12 mouse cellular contexts compared by ENCODE assay signal in genomic region chr4:137921510-137921909, GRCm38 (mm10). TPM values are rescaled to one million over a fixed set of nuclear protein-coding genes. Genes with fewer than 3 reads are reported as not detected.
DNase-seq lines count a peak whose midpoint lies in the region; ATAC-seq and TF ChIP-seq lines count a peak whose summit lies in the region.
"Had no signal": no experiment of that assay in that cellular context is flagged by ENCODE, and none has a peak within 500 bp of the region (broad histone marks: within the 10 kb centered on the region; RNA-seq: fewer than 3 reads in every experiment).

No protein-coding gene starts in this region.

- peaks cover 61% of the 10 kb centered on the region for H3K4me1 ChIP-seq in embryonic facial prominence, embryonic 15.5 days
- peaks cover 70% of the 10 kb centered on the region for H3K4me1 ChIP-seq in heart, embryonic 13.5 days

- no peak for TF ChIP-seq CTCF in left cerebral cortex, adult 2 months (IDR thresholded peaks at IDR 0.05)

- H3K27me3 ChIP-seq in embryonic facial prominence, embryonic 15.5 days: no peaks in the 10 kb centered on the region
- 0 out of 2 replicates have a peak, but pooled peaks cover 4% of the 10 kb centered on the region for H3K27me3 ChIP-seq in heart, embryonic 13.5 days (replicated peaks)
- H3K27me3 ChIP-seq: neural tube, embryonic 12.5 days; stomach, embryonic 15.5 days had no signal

- no peak overlapping the region for H3K4me2 ChIP-seq in embryonic facial prominence, embryonic 15.5 days (replicated peaks)
- peak overlapping the region; percentile 58 for H3K4me2 ChIP-seq in heart, embryonic 13.5 days
- H3K4me2 ChIP-seq: neural tube, embryonic 12.5 days had no signal

- intact Hi-C loops in left cerebral cortex, adult 2 months (cut with DNase I): no loop called here

- ATAC-seq in embryonic facial prominence, embryonic 15.5 days (ENCODE audit: insufficient number of reproducible peaks, low FRiP score, low TSS enrichment, low read depth): no peak
- ATAC-seq in heart, embryonic 13.5 days (ENCODE audit: extremely low read depth, insufficient number of reproducible peaks, low FRiP score, low TSS enrichment): no peak

- H3K36me3 ChIP-seq in embryonic facial prominence, embryonic 15.5 days: peaks cover 19% of the 10 kb centered on the region; the same call in 1 of the 2 replicates
- H3K36me3 ChIP-seq in heart, embryonic 13.5 days: peaks cover 39% of the 10 kb centered on the region
- H3K36me3 ChIP-seq: neural tube, embryonic 12.5 days had no signal

- H3K9me3 ChIP-seq in embryonic facial prominence, embryonic 15.5 days (replicated peaks): no peaks in the 10 kb centered on the region
- no peaks in the 10 kb centered on the region for H3K9me3 ChIP-seq in heart, embryonic 13.5 days
- H3K9me3 ChIP-seq: neural tube, embryonic 12.5 days; stomach, embryonic 15.5 days had no signal

- DNase-seq in left cerebral cortex, adult 2 months (ENCODE audit: extremely low spot score in 1 of 2, low spot score in 2 of 2): no peak
- DNase-seq in left cerebral cortex, adult 8-10 months (ENCODE audit: low spot score in 2 of 2): no peak
- peak; percentile 43 for DNase-seq in kidney, postnatal 14 days
- DNase-seq in ovary, postnatal 14 days (ENCODE audit: low spot score): no peak
- no peak for DNase-seq in frontal cortex, adult 2 months (ENCODE audit: extremely low spot score in 1 of 2, low spot score in 1 of 2)
- no peak for DNase-seq in spleen, postnatal 36 days (ENCODE audit: low spot score in 2 of 2)
- DNase-seq: cerebellum, adult 9-11 months; midbrain, embryonic 14.5 days had no signal

- H3K4me3 ChIP-seq in left cerebral cortex, adult 2 months: no peak overlapping the region
- H3K4me3 ChIP-seq in embryonic facial prominence, embryonic 15.5 days (replicated peaks): no peak overlapping the region
- H3K4me3 ChIP-seq in heart, embryonic 13.5 days: peak overlapping the region; percentile 32
- H3K4me3 ChIP-seq: neural tube, embryonic 12.5 days had no signal

- no peak overlapping the region for H3K9ac ChIP-seq in embryonic facial prominence, embryonic 15.5 days
- no peak overlapping the region for H3K9ac ChIP-seq in heart, embryonic 13.5 days
- H3K9ac ChIP-seq: neural tube, embryonic 12.5 days; stomach, embryonic 15.5 days had no signal

- WGBS in embryonic facial prominence, embryonic 15.5 days: 83% methylated on average over 11 of the region's 11 CpGs
- WGBS in heart, embryonic 13.5 days: 71% methylated on average over 11 of the region's 11 CpGs

- peak overlapping the region; percentile 11; the same call in 1 of the 2 replicates for H3K27ac ChIP-seq in left cerebral cortex, adult 2 months
- peak overlapping the region; percentile 63; the same call in 1 of the 2 replicates for H3K27ac ChIP-seq in embryonic facial prominence, embryonic 15.5 days (replicated peaks)
- H3K27ac ChIP-seq in heart, embryonic 13.5 days (replicated peaks): peak overlapping the region; percentile 93

RNA-seq across cellular contexts. Expression of gene Ece1, which starts 59.5 kb away (rescaled TPM):
- 10 to 100 TPM; 83.7 to 98.1 TPM for total RNA-seq in left cerebral cortex, adult 2 months (2021)
- total RNA-seq in left cerebral cortex, adult 8-10 months (2022): 10 to 100 TPM; 81.0 to 85.8 (median 83.3) TPM
- polyA plus RNA-seq in embryonic facial prominence, embryonic 15.5 days (2015; fragmentation: Nextera tagmentation; extraction: Ambion mirVana): 65.5 and 74.6 TPM in 2 replicates
- polyA plus RNA-seq in heart, embryonic 13.5 days (2015; fragmentation: Nextera tagmentation; extraction: Ambion mirVana): 77.4 and 78.9 TPM in 2 replicates
- polyA plus RNA-seq in frontal cortex, adult 2 months (2012; rRNA removed): 24.6 and 29.5 TPM in 2 replicates

Comparison
In these comparisons a context has a peak if more than half of its experiments do, and no peak if none do; other contexts are left out.
1. H3K27ac ChIP-seq: peak in every context shown above with its lines; median percentile 93 in heart, embryonic 13.5 days; 63 in embryonic facial prominence, embryonic 15.5 days; 11 in left cerebral cortex, adult 2 months.